Mouse (Mus musculus): ENCODE results near the gene Cyp4v3.

The Cyp4v3 gene

DNA sequence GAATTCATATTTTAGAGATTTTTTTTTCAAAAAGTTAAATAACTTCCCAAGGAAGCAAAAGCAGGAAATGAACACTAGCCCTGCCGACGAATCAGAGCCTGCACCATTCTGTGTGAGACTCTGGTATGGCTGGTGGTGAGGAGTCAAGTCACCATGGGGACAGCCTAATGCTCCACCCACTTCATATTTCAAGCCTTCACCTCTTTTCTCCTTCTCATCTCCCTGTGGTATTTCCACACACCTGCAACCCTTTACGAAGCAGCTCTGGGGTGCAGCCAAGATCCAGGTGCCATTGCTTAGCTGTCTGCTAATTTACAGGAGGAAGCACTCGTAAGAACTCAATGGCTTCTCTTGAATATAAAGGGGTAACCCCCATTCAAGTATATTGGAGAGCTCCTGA lies 22.0 kb downstream of the Cyp4v3 start:
- DNase-seq = no peak

DNA sequence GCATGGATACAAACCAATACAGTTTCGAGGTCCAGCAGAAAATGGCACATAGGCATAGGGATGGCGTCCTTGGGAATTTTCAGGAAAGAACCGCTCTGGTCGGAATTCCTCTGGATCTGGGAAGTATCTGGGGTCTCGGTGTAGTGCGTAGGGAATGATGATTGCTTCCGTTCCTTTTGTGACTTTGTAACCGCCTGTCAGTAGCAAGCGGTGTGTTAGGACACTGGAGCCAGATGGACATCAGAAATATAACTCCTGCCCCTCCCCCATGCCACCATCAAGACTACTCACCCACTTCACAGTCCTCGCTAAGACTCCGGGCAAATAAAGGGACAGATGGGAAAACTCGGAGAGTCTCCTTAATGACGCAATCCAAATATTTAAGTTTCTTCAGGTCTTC lies 24.6 kb downstream of the Cyp4v3 start, which contains the start of gene Gm45753:
TSS of gene Gm45753 (minus strand) at position 101 of the 400 bp plus-strand sequence.
- no peak for DNase-seq

GRCm38 (mm10) chr8:45305479-45305878 lies 27.5 kb downstream of the Cyp4v3 start:
- no peak for DNase-seq

GRCm38 (mm10) chr8:45304354-45304753 lies 28.7 kb downstream of the Cyp4v3 start:
- DNase-seq = no peak

DNA sequence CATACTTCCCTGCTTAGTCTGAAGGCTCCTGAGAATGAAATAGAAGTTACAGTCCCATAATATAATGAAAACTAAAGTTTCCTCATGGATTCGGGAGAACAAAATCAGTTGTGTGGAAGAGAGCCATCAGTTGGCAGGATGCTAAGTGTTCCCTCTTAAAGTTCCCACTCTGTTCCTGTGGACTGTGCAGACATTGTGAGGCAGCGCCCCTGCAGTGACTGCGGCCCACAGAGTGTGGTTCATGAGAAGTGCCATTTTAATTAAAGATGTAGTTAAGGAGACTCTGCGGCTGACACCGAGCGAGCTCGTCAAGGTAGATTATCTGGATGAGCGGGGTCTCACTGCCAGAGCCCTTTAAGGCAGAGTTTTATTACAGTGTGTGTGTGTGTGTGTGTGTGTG lies 30.6 kb downstream of the Cyp4v3 start:
- no peak for DNase-seq

DNA sequence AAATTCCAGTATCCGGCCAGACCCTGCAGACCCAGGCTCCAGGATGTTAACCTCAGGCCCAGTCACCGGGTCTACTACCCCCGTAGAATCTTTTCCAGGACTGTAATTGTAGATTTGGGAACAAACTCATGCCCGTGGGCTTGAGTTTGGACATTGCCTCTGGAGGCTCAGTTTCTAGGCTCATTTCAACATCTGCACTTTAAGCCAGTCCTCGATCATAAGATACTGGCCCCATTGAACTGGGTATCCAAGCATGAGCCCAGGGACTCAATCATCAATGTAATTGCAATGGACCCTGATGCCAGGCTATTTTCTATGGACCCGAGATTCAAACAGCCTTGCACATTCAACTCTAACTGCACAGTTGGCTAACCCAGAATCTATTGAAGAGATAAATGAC lies 37.7 kb downstream of the Cyp4v3 start:
- DNase-seq = no peak

- DNase-seq = no peak
Measured at GRCm38 (mm10) chr8:45294687-45295086, 38.3 kb downstream of the Cyp4v3 start, which contains the start of gene Klkb1. Klkb1 (minus strand) TSS chr8:45294859.

DNA sequence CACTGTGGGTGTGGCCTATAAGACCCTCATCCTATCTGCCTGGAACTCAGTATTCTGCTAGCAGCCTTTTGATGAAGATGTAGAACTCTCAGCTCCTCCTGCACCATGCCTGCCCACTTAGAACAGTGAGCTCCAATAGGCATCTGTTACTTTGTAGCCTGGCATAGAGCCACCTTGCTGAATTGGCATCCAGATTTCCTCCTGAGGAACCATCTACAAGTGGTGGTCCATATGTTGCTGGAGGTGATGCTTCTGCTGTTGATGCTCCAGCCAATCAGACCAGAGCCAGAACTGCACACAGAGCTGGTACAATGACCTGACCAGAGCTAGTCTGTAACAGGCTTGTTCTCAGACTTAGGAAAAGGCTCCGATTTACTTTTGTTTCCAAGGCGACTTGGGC lies 41.2 kb downstream of the Cyp4v3 start:
- no peak for DNase-seq

GRCm38 (mm10) chr8:45281630-45282029 lies 51.4 kb downstream of the Cyp4v3 start:
- DNase-seq = no peak

DNA sequence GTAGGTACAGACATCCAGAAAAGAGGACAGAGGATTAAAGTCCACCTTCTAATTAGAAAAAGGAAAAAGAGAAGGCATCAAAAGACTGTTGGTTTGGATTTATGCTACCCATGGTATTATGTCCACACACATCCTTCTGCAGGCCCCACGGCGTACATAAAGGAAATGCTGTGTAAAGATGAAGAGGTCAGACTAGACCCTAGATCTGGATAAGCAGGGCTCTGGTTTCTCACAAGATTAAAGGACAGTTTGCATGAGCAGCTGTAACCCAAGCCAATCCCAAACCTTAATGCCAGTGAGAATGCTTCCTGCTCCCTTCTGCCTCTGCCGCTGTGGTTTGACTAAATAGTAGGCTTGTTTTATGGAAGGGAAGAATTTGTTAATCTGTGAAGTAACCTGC lies 55.6 kb downstream of the Cyp4v3 start:
- DNase-seq = no peak

DNA sequence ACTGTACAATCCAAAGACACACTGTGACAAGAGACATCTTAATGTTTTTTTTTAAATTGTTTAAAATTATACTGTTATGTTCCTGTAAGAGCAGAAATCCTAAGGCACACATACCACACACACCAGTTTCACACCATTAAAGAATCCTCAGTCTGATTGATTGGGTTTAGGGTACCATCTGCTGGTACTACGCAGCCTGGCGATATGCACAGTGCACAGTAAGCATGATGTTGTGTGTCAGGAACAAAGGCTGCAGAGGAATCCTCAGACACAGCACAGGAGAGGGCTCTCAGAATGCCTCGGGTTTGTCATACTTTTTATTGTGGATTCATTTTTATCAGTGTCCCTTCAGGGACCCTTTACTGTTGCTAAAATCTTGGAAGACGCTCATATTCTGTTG lies 58.7 kb downstream of the Cyp4v3 start:
- DNase-seq = no peak

DNA sequence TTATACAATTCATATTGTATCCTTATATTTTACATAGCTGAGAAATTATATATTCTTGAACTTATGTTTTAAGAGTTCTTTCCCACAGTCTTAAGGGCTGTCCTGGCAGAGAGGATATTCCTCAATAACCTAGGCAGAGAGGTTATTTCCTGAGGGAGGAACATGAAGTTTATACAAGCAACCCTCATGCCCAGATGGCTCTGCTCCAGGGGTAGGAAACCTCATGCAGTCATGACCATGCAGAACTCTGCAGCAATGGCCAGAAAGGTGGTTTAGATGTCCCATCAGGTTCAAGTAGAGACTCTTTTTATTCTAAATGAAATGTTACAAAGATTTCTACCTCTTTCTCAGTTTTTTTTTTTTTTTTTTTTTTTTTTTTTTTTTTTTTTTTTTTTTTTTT lies 64.0 kb downstream of the Cyp4v3 start:
- no peak for DNase-seq

GRCm38 (mm10) chr8:45268485-45268884 lies 64.5 kb downstream of the Cyp4v3 start:
- DNase-seq = no peak

DNA sequence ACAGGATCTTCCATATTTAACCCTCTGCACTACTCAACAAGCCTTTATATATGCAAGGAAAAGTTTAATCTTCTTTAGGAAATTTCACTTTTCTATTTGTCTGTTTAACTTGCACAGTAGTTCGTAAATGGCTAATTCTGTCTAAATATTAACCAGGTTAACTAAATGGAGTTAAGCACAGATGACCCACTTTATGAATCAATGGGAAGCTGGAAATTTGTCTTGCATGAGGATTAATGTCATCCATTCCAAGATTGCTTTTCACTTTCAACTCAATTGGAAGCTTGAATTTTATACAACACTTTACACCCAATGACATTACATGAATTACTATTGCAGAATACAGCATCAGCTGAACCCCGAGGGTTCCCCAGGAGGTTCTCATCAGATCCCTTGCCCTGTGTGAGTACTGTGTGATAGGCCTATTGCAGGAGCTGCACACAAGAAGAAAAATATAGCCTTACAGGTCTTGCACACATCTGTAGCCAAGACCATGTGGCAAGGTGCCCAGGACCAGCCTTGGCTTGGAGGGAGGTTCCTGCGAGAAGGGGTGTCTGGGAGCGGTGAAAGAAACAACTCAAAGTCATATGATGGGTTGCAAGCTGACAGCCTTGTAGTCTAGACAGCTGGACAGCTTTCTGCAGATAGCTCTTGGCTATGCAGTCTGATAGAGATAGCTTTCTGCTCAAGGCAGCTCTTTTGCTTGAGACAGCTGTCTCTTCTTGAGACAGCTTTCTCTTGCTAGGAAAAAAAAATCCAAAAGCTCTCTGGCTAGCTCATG lies 65.2 kb downstream of the Cyp4v3 start:
- no peak for DNase-seq

- DNase-seq = no peak
Measured at GRCm38 (mm10) chr8:45266993-45267392, 66.0 kb downstream of the Cyp4v3 start.

DNA sequence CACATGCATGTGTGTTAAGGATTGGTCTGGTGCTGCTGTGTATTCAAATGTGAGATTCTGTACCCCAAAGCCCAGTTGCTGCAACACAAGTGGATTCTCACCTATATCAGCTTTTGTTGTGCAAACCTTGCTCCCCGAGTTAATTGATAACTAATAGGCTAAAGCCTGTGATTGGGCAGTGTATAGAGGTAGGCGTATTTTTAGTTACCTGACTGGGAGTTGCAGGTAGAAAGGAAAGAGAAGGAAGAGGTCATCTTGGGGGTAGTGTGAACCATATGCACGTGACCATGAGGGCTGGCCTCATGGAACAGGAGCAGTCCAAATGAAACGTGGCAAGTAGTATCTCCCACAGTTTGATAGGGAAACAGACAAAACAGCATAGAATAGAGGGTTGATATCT lies 68.1 kb downstream of the Cyp4v3 start:
- DNase-seq = no peak

DNA sequence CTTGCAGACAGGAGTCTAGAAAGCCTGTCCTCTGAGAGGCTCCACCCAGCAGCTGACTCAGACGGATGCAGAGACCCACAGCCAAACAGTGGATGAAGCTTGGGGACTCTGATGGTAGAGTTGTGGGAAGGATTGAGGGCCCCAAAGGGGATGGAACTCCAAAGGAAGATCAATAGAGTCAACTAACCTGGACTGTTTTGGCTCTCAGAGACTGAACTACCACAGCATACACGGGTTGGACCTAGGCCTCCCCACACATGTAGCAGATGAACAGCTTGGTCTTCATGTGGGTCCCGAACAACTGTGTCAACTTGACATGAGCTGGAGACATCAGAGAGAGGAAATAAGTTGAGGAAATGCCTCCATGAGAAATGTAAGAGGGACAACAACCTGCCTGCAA lies 70.2 kb downstream of the Cyp4v3 start:
- DNase-seq = no peak

DNA sequence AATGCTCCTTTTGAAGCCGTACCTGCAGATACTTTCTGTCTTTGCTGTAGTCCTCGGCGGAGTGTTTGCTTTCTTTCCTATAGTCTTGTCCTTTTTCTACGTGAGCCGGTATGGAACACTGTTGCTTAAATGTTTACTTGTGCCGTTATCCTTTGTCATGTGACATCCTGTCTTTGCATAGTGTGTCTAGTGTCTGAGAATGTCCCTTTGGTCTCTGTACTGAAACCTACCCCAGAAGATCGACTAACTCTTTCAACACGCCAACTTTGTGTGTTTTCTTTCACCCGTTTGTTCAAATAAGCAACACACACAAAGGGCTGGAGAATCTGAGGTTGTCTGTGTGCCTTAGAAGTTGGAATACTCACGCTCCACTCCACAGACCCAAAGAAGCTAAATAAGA lies 71.1 kb downstream of the Cyp4v3 start, which contains the start of gene F11:
TSS of gene F11 (minus strand) at position 112 of the 400 bp plus-strand sequence.
- no peak for DNase-seq

DNA sequence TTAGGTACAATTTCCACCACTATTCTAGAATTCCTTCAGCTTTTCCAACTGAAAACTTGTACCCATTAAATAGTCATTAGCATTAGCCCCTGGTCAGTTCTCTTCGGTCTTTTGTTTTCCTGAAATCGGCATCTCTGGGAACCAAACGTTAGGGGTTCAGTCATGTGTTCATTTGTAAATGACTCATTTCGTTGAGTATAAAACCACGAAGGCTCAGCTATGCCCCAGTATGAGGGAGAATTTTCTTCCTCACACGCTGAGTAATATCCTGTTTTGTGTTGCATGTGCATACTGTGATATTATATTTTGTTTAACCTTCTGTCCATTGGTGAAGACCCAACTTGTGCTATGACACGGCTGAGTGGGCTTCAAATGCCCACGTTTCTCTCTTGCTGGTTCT lies 74.6 kb downstream of the Cyp4v3 start:
- DNase-seq = no peak

GRCm38 (mm10) chr8:45255040-45255439 lies 78.0 kb downstream of the Cyp4v3 start:
- DNase-seq = no peak

All from B cell, adult 2 months (primary cell).